Mouse (Mus musculus) C2C12 (cell line): ENCODE measurements around the gene Cntnap5a. TPM values are rescaled to one million over a fixed set of nuclear protein-coding genes. Genes with fewer than 3 reads are reported as not detected.

Experiments used
- H3K27me3 ChIP-seq: one replicate; pipeline ENCODE4 v1.6.1; 2011; ENCODE audit not compliant: control insufficient read depth, insufficient read depth, insufficient read length
- H3K36me3 ChIP-seq: one replicate; pipeline ENCODE4 v1.6.1; 2011; ENCODE audit not compliant: control insufficient read depth, insufficient read depth
- H3K4me3 ChIP-seq: one replicate; pipeline ENCODE4 v1.5.1; 2011; ENCODE audit warnings: mild to moderate bottlenecking, control low read depth; ENCODE audit not compliant: poor library complexity, insufficient read depth, severe bottlenecking
- H3K79me2 ChIP-seq: one replicate; pipeline ENCODE4 v1.6.1; 2011; ENCODE audit not compliant: control insufficient read depth, insufficient read depth
- H3K79me3 ChIP-seq: one replicate; pipeline ENCODE4 v1.6.1; 2011; ENCODE audit warnings: low read depth, control low read depth
- H3ac ChIP-seq: one replicate; pipeline ENCODE3; 2011; ENCODE audit warnings: low read depth; ENCODE audit not compliant: control insufficient read depth, insufficient read length
- CEBPB ChIP-seq: IDR thresholded peaks from one replicate; pipeline ENCODE4 v1.6.1; 2011; ENCODE audit warnings: low read depth, mild to moderate bottlenecking, control low read depth, moderate library complexity
- CTCF ChIP-seq: IDR thresholded peaks from one replicate; pipeline ENCODE4 v1.5.1; 2011; ENCODE audit not compliant: control insufficient read depth, insufficient read depth, insufficient read length
- FOSL1 ChIP-seq: IDR thresholded peaks from one replicate; pipeline ENCODE4 v1.8.0; 2011; ENCODE audit warnings: mild to moderate bottlenecking, low read length; ENCODE audit not compliant: poor library complexity, insufficient read depth, severe bottlenecking
- MAX ChIP-seq: IDR thresholded peaks from one replicate; pipeline ENCODE4 v1.6.1; 2011; ENCODE audit warnings: mild to moderate bottlenecking, control low read depth
- MYOD1 ChIP-seq: IDR thresholded peaks from one replicate; pipeline ENCODE4 v1.6.1; 2011; ENCODE audit warnings: low read depth; ENCODE audit not compliant: control insufficient read depth, insufficient read length
- MYOG ChIP-seq: IDR thresholded peaks from one replicate; pipeline ENCODE4 v1.6.1; 2011; ENCODE audit not compliant: control insufficient read depth, insufficient read length; ENCODE audit errors: extremely low read depth
- USF1 ChIP-seq: IDR thresholded peaks from one replicate; pipeline ENCODE4 v1.6.1; 2011; ENCODE audit warnings: low read depth, mild to moderate bottlenecking, control low read depth, moderate library complexity
- long read RNA-seq, 2 experiments: library from polyadenylated mRNA; unstranded; transcript quantifications; one replicate each; pipeline ENCODE4 v2.0.0; 2019 to 2020
- polyA plus RNA-seq: library from polyadenylated mRNA; unstranded; fragments of >200 nt; fragmentation: generic; extraction: Trizol; gene quantifications from one replicate; pipeline ENCODE4 v1.2.1, GENCODE M21; 2012; ENCODE audit warnings: missing spikeins

Gene Cntnap5a
- polyA plus RNA-seq, result 0.06 TPM
- long read RNA-seq, experiment 1, result 0 reads
- long read RNA-seq, experiment 2, result 0 reads

- Histone ChIP-seq H3K36me3 (no peaks in the 10 kb centered on the region), H3K27me3 (no peaks in the 10 kb centered on the region), H3K4me3 (no peak within 1 kb of the TSS), H3K79me3 (no peaks in the 10 kb centered on the region), H3ac (no peak within 1 kb of the TSS), H3K79me2 (no peaks in the 10 kb centered on the region)
- TF ChIP-seq CTCF, result no peak
- no peak for TF ChIP-seq MYOG
- TF ChIP-seq CEBPB, result no peak
- no peak for TF ChIP-seq MYOD1
- no peak for TF ChIP-seq USF1
- TF ChIP-seq MAX, result no peak
- TF ChIP-seq FOSL1, result no peak
Observed at GRCm38 (mm10) chr1:115684518-115685368, at the start of gene Cntnap5a. Gene Cntnap5a (plus strand): TSS chr1:115684756.

DNA sequence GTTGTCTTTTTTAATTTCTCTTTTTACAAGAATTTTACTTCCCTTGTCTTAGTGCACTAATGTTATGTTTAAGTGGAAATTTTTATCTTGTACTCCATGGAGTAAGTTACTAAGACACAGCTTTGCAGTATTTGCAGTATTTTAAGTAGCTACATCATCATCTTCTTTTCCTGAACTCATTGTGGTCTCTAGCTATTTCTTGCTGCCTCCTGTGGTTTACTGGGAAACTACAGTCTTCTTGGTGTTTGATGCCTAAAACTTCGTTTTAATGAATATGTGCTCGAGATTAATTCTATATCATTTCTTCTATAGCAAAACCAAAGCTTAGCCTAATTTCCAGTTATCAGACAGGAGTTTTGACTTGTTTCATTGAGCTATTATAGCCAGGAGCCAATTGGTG lies 37.6 kb upstream of the Cntnap5a start:
- Histone ChIP-seq H3ac (no peak overlapping the region), H3K36me3 (no peaks in the 10 kb centered on the region), H3K4me3 (no peak overlapping the region), H3K79me2 (no peaks in the 10 kb centered on the region), H3K79me3 (no peaks in the 10 kb centered on the region), H3K27me3 (no peaks in the 10 kb centered on the region)
- TF ChIP-seq CTCF, result no peak
- TF ChIP-seq MYOG, result no peak
- TF ChIP-seq MAX, result no peak
- TF ChIP-seq CEBPB, result no peak
- no peak for TF ChIP-seq USF1
- no peak for TF ChIP-seq MYOD1
- no peak for TF ChIP-seq FOSL1

- Histone ChIP-seq H3ac (no peak overlapping the region), H3K27me3 (no peaks in the 10 kb centered on the region)
- no peak for TF ChIP-seq CEBPB
- TF ChIP-seq MYOD1, result no peak
Observed at GRCm38 (mm10) chr1:115658343-115659064, 26.1 kb upstream of the Cntnap5a start.

DNA sequence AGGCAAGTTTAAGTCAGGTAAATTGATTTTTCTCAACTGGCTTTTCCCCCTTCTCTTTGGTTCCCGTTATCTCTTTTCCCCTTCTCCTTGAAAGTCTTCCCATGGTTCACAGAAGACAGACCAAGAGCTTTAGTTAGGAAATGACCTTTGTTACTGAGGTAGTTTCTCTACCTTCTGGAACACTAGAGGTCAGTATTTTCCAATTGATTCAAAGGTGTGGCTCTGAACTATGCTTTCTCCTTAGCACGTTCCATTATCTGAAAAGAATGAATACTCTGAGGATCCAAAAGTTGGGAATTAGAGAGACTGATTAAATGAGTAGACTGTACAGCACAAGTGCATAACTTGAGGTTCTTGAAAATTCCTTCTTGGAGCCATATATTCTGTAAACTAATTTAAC lies 1.9 kb downstream of the Cntnap5a start:
- Histone ChIP-seq H3ac (no peak overlapping the region), H3K79me2 (no peaks in the 10 kb centered on the region), H3K36me3 (no peaks in the 10 kb centered on the region), H3K27me3 (no peaks in the 10 kb centered on the region), H3K79me3 (no peaks in the 10 kb centered on the region), H3K4me3 (no peak overlapping the region)
- TF ChIP-seq MAX, result no peak
- TF ChIP-seq CTCF, result no peak
- TF ChIP-seq FOSL1, result no peak
- no peak for TF ChIP-seq MYOG
- TF ChIP-seq USF1, result no peak
- no peak for TF ChIP-seq MYOD1
- TF ChIP-seq CEBPB, result no peak

More at GRCm38 (mm10) chr1:115658343-115659064, 26.1 kb upstream of the Cntnap5a start:
- Histone ChIP-seq H3K79me3 (no peaks in the 10 kb centered on the region), H3K4me3 (no peak overlapping the region), H3K79me2 (no peaks in the 10 kb centered on the region), H3K36me3 (no peaks in the 10 kb centered on the region)

GRCm38 (mm10) chr1:115699798-115700197 lies 15.2 kb downstream of the Cntnap5a start:
- Histone ChIP-seq H3K79me2 (no peaks in the 10 kb centered on the region), H3K36me3 (no peaks in the 10 kb centered on the region), H3K27me3 (no peaks in the 10 kb centered on the region), H3K79me3 (no peaks in the 10 kb centered on the region), H3ac (no peak overlapping the region), H3K4me3 (no peak overlapping the region)
- TF ChIP-seq CTCF (no peak), CEBPB (no peak), MYOG (no peak), MAX (no peak), USF1 (no peak), MYOD1 (no peak), FOSL1 (no peak)

GRCm38 (mm10) chr1:115742556-115742955 lies 58.0 kb downstream of the Cntnap5a start:
- TF ChIP-seq MYOD1, result no peak
- TF ChIP-seq USF1, result no peak
- no peak for TF ChIP-seq FOSL1
- no peak for TF ChIP-seq MYOG
- no peak for TF ChIP-seq MAX
- no peak for TF ChIP-seq CEBPB
- TF ChIP-seq CTCF, result no peak
- no peak overlapping the region for H3K4me3 ChIP-seq

More at GRCm38 (mm10) chr1:115742556-115742955, 58.0 kb downstream of the Cntnap5a start:
- H3ac ChIP-seq, result no peak overlapping the region
- H3K79me2 ChIP-seq, result no peaks in the 10 kb centered on the region
- no peaks in the 10 kb centered on the region for H3K36me3 ChIP-seq
- H3K27me3 ChIP-seq, result no peaks in the 10 kb centered on the region
- no peaks in the 10 kb centered on the region for H3K79me3 ChIP-seq
